Mouse (Mus musculus): Measurements from ENCODE around the gene Meis1.

The Meis1 gene

GRCm38 (mm10) chr11:19018489-19019203 is at the start of gene Meis1:
Gene Meis1, minus strand, starts transcription at chr11:19018985.
- peak; percentile 46 to 62 for DNase-seq (ENCODE audit: low spot score in 2 of 2)

- no peak for DNase-seq (ENCODE audit: low spot score in 2 of 2)
These were observed 48.5 kb upstream of the Meis1 start for GRCm38 (mm10) chr11:19067334-19067733.

GRCm38 (mm10) chr11:19049276-19049675 is 30.5 kb upstream of the Meis1 start:
- DNase-seq (ENCODE audit: low spot score in 2 of 2), result no peak

- DNase-seq (ENCODE audit: low spot score in 2 of 2), result no peak
These were observed 17.9 kb upstream of the Meis1 start for GRCm38 (mm10) chr11:19036595-19037166.

GRCm38 (mm10) chr11:19026581-19027561 is 8.1 kb upstream of the Meis1 start:
- DNase-seq (ENCODE audit: low spot score in 2 of 2), result no peak

GRCm38 (mm10) chr11:19025976-19026520 is 7.3 kb upstream of the Meis1 start:
- DNase-seq (ENCODE audit: low spot score in 2 of 2), result no peak

DNA sequence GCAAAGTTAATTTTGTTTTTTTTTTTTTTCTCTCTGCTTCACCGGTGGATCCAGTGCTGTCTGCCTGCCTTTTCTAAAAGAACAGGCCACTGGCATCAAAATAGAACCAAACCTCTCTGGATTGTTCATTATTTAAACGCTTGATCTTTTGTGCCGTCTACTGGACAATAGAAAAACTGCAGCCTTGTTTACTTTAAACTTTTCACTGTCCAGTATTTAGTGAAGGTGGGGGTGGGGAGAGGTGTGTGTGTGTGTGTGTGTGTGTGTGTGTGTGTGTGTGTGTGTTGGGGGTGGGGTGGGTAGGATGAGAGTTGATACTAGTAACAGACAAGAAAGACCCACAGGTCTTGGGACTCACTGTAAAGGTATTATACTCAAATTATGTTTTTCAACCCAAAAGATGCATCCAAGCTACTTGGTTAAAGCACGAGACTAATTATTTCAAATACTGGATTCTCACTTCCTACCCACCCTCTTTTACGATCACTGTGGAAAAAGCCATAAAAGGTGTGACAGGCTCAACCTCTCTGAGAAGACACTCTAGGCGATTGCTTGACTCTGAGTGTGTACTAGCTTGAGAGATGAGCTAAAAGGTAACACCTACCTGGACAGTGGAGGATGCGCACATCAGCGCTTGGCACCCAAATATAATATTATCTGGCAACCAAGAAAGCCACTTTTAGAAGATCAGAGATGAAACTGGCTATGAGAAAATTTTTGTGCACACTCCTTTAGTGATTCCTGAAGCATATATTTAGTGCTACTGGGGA is 5.9 kb upstream of the Meis1 start:
- DNase-seq (ENCODE audit: low spot score in 2 of 2), result no peak

GRCm38 (mm10) chr11:19023356-19023755 is 4.6 kb upstream of the Meis1 start:
- no peak for DNase-seq (ENCODE audit: low spot score in 2 of 2)

- no peak for DNase-seq (ENCODE audit: low spot score in 2 of 2)
These were observed 3.8 kb upstream of the Meis1 start for GRCm38 (mm10) chr11:19022576-19022975.

DNA sequence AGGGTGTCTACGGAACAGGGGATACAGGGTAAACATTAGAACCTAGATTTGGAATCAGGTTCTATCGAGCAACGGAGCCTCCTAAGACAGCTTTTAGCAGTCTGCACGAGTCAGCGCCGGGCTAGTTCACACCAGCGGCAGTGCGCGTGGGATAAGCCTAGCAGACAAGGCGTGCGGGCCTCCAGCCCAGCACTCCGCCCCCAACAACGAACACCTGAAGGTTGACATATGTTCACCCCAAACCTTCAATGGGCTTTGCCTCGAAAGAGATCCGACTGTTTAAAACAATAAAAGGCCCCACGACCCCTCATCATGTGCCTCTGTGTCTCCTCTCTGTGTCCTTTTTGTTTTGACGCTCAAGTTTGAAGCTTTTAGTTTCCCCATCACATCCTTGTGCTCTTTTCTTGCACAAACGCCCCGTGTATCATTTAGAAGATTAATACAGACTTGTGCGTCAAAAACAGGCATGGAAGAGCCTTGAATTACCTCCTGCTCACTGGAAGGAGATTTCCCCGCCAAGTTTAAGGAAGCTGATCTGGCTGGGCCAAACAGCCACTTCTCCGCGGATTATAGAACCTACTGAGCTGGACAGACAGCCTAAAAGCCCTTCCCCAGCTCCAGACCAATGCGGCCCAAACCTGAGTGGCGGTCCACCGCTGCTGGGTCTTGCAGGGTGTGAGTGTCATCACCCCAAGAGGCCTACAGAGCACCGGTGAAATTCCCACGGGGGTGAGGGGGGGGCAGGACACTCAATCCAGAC is 2.3 kb upstream of the Meis1 start:
- DNase-seq (ENCODE audit: low spot score in 2 of 2), result no peak

DNA sequence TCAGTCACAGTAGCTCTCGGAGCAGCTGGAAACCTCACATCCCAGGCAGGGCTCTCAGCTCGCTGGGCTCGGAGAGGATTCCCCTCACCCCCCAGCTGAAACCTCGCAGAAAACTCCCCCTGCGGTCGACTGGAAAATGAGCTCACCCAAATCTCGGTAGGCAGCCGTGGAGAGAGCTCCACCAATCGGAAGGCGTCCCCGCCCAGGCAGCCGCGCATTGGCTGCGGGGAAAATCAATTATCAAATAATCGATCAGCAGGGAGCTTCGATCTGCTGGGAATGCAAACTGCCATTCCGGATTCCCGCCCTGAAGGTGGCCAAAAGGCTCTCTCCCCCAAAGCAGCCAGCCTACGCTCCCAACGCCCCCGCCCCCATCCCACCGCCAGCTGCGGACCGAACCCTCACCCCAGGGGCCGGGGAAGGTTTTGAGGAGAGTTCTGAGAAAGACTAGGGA is 1.6 kb upstream of the Meis1 start:
- DNase-seq (ENCODE audit: low spot score in 2 of 2), result peak; percentile 62 to 76

DNA sequence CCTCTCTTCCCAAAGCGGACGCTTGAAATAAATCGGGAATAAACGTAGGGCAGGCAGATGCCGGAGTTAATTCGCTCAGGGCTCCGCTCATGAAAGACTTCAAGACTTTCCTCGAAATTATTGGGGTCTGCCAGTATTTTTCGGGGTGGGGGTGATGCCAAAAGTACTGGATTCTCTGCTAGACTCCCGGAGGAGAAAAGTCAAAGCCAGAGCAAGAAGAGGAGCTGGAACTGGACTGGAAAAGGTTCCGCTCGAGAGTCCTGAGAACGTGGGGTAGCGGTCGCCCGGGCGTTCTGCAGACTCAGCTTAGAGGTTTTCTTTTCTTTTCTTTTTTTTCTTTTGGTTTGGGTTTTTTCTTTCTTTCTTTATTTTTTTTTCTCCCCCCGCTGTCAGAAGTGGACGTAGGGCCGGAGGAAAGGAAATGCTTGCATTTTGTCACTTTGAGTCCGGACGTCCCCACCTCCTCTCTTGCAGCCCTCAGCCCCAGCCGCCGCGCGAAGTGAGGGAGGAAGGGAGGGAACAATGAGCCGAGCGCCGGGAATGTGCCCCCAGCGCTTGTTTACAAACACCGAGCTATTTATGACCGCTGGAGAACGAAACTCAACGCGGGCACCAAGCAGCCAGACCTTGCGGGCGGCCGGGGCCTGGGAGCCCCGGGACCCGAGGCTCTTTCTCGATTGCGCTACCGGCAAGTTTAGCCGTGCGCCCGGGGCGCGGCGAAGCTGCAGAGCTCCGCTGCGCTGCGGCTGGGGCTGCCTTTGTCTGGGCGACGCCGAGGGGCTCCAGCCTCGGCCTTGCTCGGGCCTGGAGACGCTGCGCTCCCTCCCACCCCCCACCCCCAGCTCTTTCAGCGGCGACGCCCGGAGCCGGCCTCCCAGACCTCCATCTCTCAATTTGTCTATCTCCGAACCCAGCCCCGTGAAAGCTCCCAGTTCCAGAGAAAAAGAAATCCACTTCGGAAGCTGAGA is 703 bp upstream of the Meis1 start:
- DNase-seq (ENCODE audit: low spot score in 2 of 2), result peak in 1 of 2 experiments; percentile 14

DNA sequence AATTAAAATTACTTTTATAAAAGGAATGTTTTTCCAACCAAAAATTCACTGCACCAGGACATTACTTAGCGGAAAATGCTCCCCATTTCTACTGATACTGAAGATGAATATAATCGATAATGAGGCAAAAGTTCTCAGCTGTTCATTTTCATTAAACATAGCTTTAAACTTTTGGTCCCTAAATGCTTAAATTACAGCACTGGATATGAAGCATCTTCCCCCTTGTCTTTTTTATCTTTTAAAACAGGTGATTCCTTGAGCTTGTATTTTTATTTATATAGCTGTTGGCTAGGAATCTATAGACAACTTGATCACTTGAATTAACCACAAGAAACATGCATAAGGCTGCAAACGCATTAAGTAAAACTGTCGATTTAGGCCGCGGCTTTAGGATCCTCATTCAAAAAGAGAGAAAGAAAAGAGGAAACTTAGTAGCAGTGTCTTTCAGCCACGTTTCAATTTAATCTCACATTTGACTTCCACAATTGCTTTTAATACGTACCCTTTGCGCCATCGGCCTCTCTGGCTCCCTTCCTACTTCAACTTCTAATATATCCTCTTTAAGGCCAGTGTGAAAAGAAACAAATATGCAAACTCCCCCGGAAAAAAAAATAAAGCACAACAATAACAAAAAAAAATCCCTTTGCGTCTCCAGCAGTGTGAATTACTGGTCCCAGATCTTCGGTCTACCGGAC is 919 bp downstream of the Meis1 start:
- no peak for DNase-seq (ENCODE audit: low spot score in 2 of 2)

DNA sequence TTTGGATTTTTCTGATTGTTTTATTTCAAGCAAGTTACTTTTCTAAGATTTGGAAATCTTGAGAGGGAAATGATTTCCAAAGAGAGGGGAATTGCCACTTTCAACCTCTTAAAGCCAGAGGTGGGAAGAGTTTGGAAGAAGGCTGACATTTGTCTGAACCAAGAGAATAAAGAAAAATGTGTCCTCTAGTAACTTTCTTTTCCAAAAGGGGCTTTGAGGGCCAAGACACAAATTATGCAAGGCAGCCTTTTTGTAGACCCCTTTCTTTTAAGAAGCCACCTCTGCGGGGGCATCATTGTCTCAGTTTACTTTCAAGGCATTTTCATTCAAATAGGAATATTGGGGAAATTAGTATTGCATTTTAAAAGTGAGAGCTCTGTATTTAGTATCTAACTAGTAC is 1.5 kb downstream of the Meis1 start:
- DNase-seq (ENCODE audit: low spot score in 2 of 2), result no peak

DNA sequence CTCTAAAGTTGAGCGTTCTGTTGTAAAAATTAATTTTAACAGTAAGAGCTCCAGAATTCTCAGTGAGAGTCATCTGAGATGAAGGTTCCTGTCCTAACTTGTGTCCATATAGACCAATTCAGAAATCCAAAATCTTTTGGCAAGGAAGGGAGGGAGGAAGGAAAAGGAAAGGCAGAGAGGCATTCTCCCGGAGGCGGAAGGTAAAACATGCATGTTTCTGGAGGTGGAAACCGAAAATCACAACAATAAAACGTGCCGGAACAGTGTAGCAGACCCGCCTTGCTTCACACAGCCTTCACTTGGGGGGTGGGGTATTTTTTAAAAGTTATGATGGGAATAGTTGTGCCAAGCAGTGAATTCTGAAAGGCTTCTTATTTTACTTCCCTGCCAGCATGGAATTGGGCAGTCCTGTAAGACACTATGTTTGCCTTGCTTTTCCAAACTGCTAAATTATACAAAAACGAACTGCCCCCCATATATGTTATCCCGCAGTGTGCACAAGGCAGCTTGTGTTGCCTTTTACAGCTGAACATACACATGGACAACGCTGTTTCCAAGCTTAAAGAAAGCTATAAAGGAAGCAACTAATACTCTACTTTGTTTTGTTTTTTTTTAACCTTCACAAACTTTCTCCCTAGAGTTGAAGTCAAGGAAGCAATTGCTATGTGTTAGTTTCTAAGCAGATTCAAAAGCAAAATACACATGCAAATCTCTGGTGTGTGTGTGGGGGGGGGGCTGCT is 2.1 kb downstream of the Meis1 start:
- no peak for DNase-seq (ENCODE audit: low spot score in 2 of 2)

DNA sequence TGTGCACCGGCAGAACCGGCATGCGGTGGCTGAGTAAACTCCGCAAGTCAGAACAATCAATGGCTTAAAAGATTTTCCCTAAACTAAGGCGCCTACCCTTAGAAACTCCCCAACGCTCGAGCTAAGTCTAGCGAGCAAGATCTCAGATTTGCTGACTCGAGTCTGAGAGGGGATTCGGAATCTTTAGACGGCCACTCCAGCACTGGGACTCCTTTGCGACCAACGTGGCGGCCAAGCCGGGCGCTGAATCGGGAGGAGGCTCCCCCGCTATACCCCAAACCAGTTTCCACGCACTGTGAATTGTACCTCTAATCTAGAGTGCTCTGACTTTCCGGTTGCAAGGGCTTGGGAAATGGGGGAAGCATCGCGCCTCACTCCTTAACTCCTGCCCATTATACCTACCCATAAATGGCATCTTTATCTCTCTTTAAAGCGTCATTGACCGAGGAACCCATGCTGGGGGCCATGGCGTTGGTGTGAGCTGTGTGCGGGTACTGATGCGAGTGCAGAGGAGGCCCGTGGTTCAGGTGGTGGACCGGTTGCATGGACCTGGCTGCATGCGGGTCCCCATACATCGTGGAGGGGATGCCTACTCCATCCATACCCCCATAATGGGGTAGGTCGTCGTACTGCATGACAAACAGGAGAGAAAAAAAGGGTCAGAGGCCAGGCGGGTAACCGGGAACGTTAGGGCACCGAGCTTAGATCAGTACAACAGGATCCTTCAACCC is 2.9 kb downstream of the Meis1 start:
- no peak for DNase-seq (ENCODE audit: low spot score in 2 of 2)

DNA sequence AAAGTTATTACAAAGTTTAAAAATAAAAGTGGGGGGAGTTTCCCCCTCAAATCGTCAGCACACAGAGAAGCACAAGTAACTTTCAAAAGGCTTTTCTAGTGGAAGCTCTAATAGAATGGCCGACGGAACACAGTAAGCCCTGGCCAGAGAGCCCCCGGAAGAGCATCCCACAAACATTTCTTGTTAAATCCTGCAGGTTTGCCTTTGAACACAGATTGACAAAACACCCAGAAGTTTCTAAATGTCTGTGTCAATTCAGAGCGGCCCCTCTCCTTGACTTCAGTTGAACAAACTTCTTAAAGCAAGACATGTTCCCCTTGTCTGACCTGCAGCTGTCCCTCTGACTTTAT is 3.4 kb downstream of the Meis1 start:
- no peak for DNase-seq (ENCODE audit: low spot score in 2 of 2)
